Mouse (Mus musculus): Measurements from ENCODE around the gene H2afj. TPM values are rescaled to one million over a fixed set of nuclear protein-coding genes. Genes with fewer than 3 reads are reported as not detected.

Gene H2afj
- polyA plus RNA-seq (2014; fragmentation: Illumina TruSeq; extraction: RNeasy Lipid Tissue Mini Kit (QIAGEN cat#74804); ENCODE audit: insufficient read depth, low read depth, low replicate concordance), result 83.2 TPM

DNA sequence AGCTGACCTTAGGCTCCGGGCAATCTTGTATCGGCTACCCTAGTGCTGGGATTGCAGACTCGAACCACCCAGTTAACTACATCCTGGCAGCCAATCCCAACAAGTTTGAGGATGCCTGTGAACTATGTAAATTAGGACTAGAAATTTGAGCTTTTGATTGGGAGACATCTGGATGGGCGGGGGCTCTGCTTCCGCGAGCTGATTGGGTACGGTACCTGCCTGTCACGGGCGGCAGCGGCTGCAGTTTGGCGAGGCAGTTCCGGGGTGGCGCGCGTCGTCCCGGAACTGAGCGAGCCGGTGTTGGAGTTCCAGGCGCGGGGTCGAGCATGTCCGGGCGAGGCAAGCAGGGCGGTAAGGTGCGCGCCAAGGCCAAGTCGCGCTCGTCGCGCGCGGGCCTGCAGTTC is at the start of gene H2afj:
H2afj (plus strand) TSS at position 231 of the 404 bp plus-strand sequence.

DNA sequence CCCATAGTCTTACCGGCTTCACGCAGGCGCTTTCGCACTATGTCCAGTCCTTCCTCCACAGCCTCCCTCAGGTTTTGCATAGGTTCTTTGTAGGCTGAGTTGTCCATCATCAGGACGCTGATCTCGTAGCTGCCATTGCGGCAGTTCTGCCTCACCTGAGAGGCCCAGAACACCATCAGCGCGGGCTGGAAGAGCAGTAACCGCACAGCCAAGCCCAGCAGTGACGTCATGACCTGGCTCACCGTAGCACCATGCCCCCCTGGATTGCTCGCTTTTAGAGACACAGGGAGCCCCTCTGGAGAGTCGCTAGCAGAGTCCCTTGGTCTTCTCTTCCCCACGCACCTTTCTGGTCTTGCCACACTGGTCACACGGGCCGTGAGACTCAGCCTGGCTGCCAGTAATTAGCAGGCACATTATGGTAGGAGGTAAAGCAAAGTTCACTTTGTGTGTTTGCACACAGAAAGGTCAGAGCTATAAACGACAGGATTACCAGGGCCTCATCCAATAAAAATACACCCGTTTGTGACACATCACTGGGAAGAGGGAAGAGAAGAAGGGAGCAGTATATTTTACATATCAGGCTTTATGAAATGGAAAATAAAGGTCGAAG is 26.6 kb upstream of the H2afj start, which contains the start of gene Gucy2c:
Gucy2c (minus strand) TSS at position 389 of the 610 bp plus-strand sequence.

DNA sequence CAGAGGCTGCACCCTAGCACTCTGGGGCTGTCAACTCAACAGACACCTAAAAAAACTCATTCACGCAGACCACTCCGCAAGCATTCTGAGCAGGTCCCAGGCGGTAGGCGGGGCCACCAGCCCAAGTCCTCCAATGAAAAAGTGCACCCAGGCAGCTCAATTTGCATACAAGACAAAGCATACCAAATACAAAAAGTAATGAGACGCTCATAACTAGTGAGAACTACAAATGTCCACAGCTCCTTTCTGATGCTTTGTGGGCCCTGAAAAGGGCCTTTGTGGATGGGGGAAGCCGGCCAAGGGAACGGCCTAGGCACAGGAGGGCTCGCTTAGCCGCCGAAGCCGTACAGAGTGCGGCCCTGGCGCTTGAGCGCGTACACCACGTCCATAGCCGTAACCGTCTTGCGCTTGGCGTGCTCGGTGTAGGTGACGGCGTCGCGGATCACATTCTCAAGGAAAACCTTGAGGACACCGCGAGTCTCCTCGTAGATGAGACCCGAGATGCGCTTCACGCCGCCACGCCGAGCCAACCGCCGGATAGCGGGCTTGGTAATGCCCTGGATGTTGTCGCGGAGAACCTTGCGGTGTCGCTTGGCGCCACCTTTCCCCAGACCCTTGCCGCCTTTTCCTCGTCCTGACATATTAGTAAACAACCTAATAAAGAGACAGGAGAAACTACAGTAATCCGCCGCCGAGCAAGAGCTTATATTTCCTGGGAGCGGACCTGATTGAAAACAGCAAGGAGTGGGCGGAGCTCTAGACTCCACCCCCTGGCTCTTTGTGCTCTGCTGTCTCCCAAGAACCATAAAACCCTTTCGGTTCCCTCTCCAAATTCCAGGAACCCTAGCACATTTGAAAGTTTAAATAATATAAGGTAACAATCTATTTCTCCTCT is 4.1 kb upstream of the H2afj start, which contains the start of gene Hist4h4:
Hist4h4 (minus strand) TSS at position 677 of the 895 bp plus-strand sequence.

DNA sequence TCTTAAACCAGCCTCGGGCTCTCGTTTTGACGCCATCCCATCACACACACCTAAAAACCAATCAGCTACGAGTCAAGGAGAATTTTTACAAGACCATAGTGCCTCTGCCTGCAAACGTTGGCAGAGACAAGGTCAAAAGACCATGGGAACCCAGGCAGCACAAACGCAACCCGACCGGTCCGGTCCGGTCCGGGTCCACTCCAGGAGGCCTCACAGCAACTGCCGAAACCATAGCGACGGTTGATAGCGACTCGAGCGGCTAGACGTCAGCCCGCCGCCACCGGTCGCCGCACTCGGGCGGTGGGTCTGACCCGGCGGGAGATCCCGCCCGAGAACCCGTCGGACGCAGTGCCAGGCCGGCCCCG is 19.5 kb downstream of the H2afj start, which contains the start of gene BC049715:
BC049715 (plus strand) TSS at position 111 of the 365 bp plus-strand sequence.

DNA sequence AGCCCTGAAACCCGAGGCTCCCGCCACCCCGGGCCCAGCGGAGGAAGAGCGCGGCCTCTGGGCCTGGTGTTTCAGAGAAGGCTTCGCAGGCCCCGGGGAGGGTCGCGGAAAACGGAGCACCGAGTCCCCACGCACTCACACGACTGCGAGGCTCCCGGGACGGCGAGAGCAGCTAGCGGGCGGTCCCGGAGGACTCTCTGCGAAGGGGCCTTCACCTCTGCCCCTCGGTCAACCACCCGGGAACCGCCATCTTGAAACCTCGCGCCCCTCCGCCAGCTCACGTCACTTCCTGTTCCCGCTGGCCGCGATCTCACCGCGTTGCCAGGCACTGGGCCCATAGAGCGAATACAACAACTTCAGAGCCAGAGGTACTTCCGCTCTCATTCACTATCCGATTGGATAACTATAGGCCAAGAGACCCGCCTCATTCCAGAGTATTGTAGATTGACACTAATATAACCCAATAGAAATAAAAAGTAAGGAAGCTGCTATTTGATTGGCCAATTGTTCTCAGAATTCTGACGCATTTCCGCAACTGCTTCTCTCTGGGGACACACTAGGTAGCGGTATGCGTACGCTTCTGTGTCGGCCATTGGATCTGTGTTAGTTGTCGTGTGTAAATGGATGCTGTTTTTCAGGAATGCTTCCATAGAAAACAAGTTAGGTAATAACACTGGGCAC is 20.0 kb downstream of the H2afj start, which contains the start of gene Wbp11:
Wbp11 (minus strand) TSS at position 353 of the 681 bp plus-strand sequence.

DNA sequence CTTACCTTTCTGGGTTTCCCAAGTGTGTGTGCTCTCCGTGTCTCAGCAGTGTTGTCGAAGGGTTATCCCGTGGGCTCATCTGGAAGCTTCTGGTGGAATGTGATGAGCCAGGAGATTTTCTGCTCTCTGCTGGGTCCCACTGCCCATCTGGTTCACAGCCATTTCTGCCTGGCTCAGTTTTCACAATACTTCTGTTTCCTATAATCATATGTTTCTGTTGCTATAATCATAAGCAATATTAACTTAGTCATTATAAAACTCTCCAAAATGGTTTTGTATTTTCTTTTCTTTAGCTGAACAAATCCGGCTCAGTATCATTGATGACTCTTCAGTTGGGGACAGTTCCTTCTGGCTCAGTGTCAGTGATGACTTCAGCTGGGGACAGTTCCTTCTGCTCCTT is 27.3 kb downstream of the H2afj start, which contains the start of gene Smco3:
Smco3 (minus strand) TSS at position 101 of the 400 bp plus-strand sequence.

DNA sequence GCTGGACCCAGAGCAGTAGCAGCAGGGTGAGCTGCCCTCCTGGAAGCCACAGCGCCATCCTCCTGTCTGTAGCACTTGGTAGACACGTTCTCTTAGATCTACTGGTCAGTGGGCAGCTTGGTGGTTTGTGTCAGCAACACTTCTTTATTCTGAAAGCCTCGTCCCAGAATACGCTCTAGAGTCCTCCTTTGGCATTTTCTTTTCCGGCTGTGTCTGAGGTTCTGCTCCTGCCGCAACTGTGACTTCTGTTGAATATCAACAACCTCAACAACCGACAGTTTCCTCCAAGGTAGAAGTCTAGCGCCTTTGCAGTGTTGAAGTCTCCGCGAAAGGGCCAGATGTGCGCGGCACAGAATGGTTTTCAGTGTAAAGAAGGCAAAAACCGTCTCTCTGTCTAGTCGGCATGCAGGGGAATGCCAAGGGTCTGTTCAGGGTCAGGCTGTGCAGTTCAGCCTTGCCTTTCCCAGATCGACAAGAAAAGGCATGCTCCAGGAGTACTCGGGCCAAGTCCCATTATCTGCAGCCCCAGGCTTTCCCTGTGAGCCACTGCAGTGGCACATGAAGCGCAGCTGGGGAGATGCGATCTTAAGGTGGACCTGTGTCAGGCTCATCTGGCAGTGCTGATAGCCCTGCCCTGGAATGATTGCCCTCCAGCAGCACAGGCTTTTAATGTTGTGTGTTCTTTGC is 49.3 kb downstream of the H2afj start, which contains the start of gene Art4:
Art4 (minus strand) TSS at position 548 of the 687 bp plus-strand sequence.

Other genes starting within 250 kb of the H2afj start
- gene Plbd1, start 146.3 kb upstream of the H2afj start, polyA plus RNA-seq (2014; fragmentation: Illumina TruSeq; extraction: RNeasy Lipid Tissue Mini Kit (QIAGEN cat#74804); ENCODE audit: insufficient read depth, low read depth, low replicate concordance), result 30.7 TPM
- 0.06 TPM for gene Gucy2c, start 26.5 kb upstream of the H2afj start, polyA plus RNA-seq (2014; fragmentation: Illumina TruSeq; extraction: RNeasy Lipid Tissue Mini Kit (QIAGEN cat#74804); ENCODE audit: insufficient read depth, low read depth, low replicate concordance)
- gene Hist4h4, start 3.8 kb upstream of the H2afj start, polyA plus RNA-seq (2014; fragmentation: Illumina TruSeq; extraction: RNeasy Lipid Tissue Mini Kit (QIAGEN cat#74804); ENCODE audit: insufficient read depth, low read depth, low replicate concordance), result not detected
- gene BC049715, start 19.4 kb downstream of the H2afj start, polyA plus RNA-seq (2014; fragmentation: Illumina TruSeq; extraction: RNeasy Lipid Tissue Mini Kit (QIAGEN cat#74804); ENCODE audit: insufficient read depth, low read depth, low replicate concordance), result 0.93 TPM
- gene Wbp11, start 20.0 kb downstream of the H2afj start, polyA plus RNA-seq (2014; fragmentation: Illumina TruSeq; extraction: RNeasy Lipid Tissue Mini Kit (QIAGEN cat#74804); ENCODE audit: insufficient read depth, low read depth, low replicate concordance), result 21.4 TPM
- 0.27 TPM for gene Smco3, start 27.2 kb downstream of the H2afj start, polyA plus RNA-seq (2014; fragmentation: Illumina TruSeq; extraction: RNeasy Lipid Tissue Mini Kit (QIAGEN cat#74804); ENCODE audit: insufficient read depth, low read depth, low replicate concordance)
- 13.4 TPM for gene Art4, start 49.5 kb downstream of the H2afj start, polyA plus RNA-seq (2014; fragmentation: Illumina TruSeq; extraction: RNeasy Lipid Tissue Mini Kit (QIAGEN cat#74804); ENCODE audit: insufficient read depth, low read depth, low replicate concordance)
- gene Mgp, start 67.6 kb downstream of the H2afj start, polyA plus RNA-seq (2014; fragmentation: Illumina TruSeq; extraction: RNeasy Lipid Tissue Mini Kit (QIAGEN cat#74804); ENCODE audit: insufficient read depth, low read depth, low replicate concordance), result 4,570 TPM
- gene Erp27, start 113.9 kb downstream of the H2afj start, polyA plus RNA-seq (2014; fragmentation: Illumina TruSeq; extraction: RNeasy Lipid Tissue Mini Kit (QIAGEN cat#74804); ENCODE audit: insufficient read depth, low read depth, low replicate concordance), result 0.62 TPM
- 0.66 TPM for gene Pde6h, start 115.6 kb downstream of the H2afj start, polyA plus RNA-seq (2014; fragmentation: Illumina TruSeq; extraction: RNeasy Lipid Tissue Mini Kit (QIAGEN cat#74804); ENCODE audit: insufficient read depth, low read depth, low replicate concordance)
- 187 TPM for gene Arhgdib, start 133.7 kb downstream of the H2afj start, polyA plus RNA-seq (2014; fragmentation: Illumina TruSeq; extraction: RNeasy Lipid Tissue Mini Kit (QIAGEN cat#74804); ENCODE audit: insufficient read depth, low read depth, low replicate concordance)

All from lung, adult 10 weeks (tissue).